Mouse (Mus musculus) spleen, adult 2 months (tissue): Measurements from ENCODE around the gene Smim22. TPM values are rescaled to one million over a fixed set of nuclear protein-coding genes. Genes with fewer than 3 reads are reported as not detected.
A peak's percentile ranks its signal among the peaks of the same experiment; 100 is the strongest.

Source experiments
- DNase-seq, 2 experiments: peaks; one replicate each; pipeline versions ENCODE4 v3.0.0 to v3.0.0-alpha.2; 2012 to 2021; ENCODE audit warnings: low spot score in 2 of 2, low read depth in 1 of 2
- H3K27ac ChIP-seq: fragments of 200-500 bp; 2 replicates; pipeline ENCODE4 v1.5.1; 2012; ENCODE audit warnings: low read length, inconsistent platforms; ENCODE audit not compliant: insufficient read depth
- H3K27me3 ChIP-seq: fragments of 200-500 bp; 2 replicates; pipeline ENCODE4 v1.6.1; 2012; ENCODE audit warnings: mild to moderate bottlenecking, moderate library complexity, low read length, inconsistent platforms; ENCODE audit not compliant: control insufficient read depth, insufficient read depth
- H3K36me3 ChIP-seq: fragments of 200-500 bp; 2 replicates; pipeline ENCODE4 v1.6.1; 2012; ENCODE audit warnings: mild to moderate bottlenecking, low read length, inconsistent platforms; ENCODE audit not compliant: control insufficient read depth, insufficient read depth
- H3K4me1 ChIP-seq: fragments of 200-500 bp; 2 replicates; pipeline ENCODE4 v1.6.1; 2011; ENCODE audit warnings: inconsistent platforms; ENCODE audit not compliant: control insufficient read depth, insufficient read depth, insufficient read length
- H3K4me3 ChIP-seq: fragments of 200-500 bp; 2 replicates; pipeline ENCODE4 v1.5.1; 2011; ENCODE audit warnings: mild to moderate bottlenecking, inconsistent platforms; ENCODE audit not compliant: insufficient read depth, insufficient read length; ENCODE audit errors: extremely low read depth
- CTCF ChIP-seq: fragments of 200-500 bp; IDR thresholded peaks from 2 replicates; pipeline ENCODE4 v1.5.1; 2011; ENCODE audit warnings: mild to moderate bottlenecking, inconsistent platforms; ENCODE audit not compliant: insufficient read depth, insufficient read length, insufficient replicate concordance; ENCODE audit errors: extremely low read depth
- POLR2A ChIP-seq: fragments of 200-500 bp; IDR thresholded peaks from 2 replicates; pipeline ENCODE4 v1.6.1; 2011; ENCODE audit warnings: low read depth, low read length, inconsistent platforms
- WGBS: fragments of 180-500 bp; shearing (Covaris S2); methylation state at CpG from one replicate; pipeline ENCODE4 v1.1.7; 2018; 5-methylcytosine and 5-hydroxymethylcytosine counted together
- polyA plus RNA-seq: library from polyadenylated mRNA; depleted of rRNA; stranded (reverse); fragments of >200 nt; gene quantifications from 2 replicates; pipeline ENCODE4 v1.2.3, GENCODE M21; 2012; rRNA removed

Smim22 gene
- 1.4 and 1.8 TPM in 2 replicates for polyA plus RNA-seq

- WGBS = 91% methylated on average over 5 of the region's 5 CpGs
- Histone ChIP-seq H3K4me3 (no peak within 1 kb of the TSS), H3K4me1 (peaks cover 8% of the 10 kb centered on the region; the same call in 1 of the 2 replicates), H3K27me3 (no peaks in the 10 kb centered on the region), H3K36me3 (peaks cover 2% of the 10 kb centered on the region; the same call in 1 of the 2 replicates), H3K27ac (no peak within 1 kb of the TSS)
- no peak for TF ChIP-seq CTCF
- TF ChIP-seq POLR2A = no peak
- no peak for DNase-seq
Measured at GRCm38 (mm10) chr16:5007067-5007466, at the start of gene Smim22. TSS of gene Smim22 (plus strand) at chr16:5007288.

GRCm38 (mm10) chr16:4957446-4957845, 49.6 kb upstream of the Smim22 start:
- peaks cover 26% of the 10 kb centered on the region for H3K36me3 ChIP-seq
- WGBS = 85% methylated on average over 3 of the region's 3 CpGs
- H3K4me1 ChIP-seq = peaks cover 4% of the 10 kb centered on the region; the same call in 1 of the 2 replicates
- TF ChIP-seq CTCF = no peak
- H3K4me3 ChIP-seq = no peak overlapping the region
- no peak for DNase-seq
- H3K27ac ChIP-seq = no peak overlapping the region
- no peaks in the 10 kb centered on the region for H3K27me3 ChIP-seq

GRCm38 (mm10) chr16:4960260-4960659, 46.8 kb upstream of the Smim22 start:
- Histone ChIP-seq H3K27me3 (no peaks in the 10 kb centered on the region), H3K27ac (no peak overlapping the region), H3K4me1 (peaks cover 11% of the 10 kb centered on the region; the same call in 1 of the 2 replicates), H3K36me3 (peaks cover 5% of the 10 kb centered on the region), H3K4me3 (no peak overlapping the region)
- 68% methylated on average over 8 of the region's 8 CpGs for WGBS
- no peak for TF ChIP-seq CTCF
- no peak for DNase-seq

GRCm38 (mm10) chr16:4963346-4963745, 43.7 kb upstream of the Smim22 start:
- Histone ChIP-seq H3K4me3 (peak overlapping the region; percentile 19), H3K27me3 (no peaks in the 10 kb centered on the region), H3K27ac (no peak overlapping the region), H3K4me1 (peaks cover 14% of the 10 kb centered on the region; the same call in 1 of the 2 replicates), H3K36me3 (no peaks in the 10 kb centered on the region)
- no peak for DNase-seq
- TF ChIP-seq CTCF (no peak), POLR2A (no peak)
- WGBS = 42% methylated on average over 9 of the region's 9 CpGs

- no peaks in the 10 kb centered on the region for H3K27me3 ChIP-seq
- TF ChIP-seq CTCF = 0 out of 2 replicates have a peak, but pooled peaks have one; percentile 0
- peak; percentile 13; the same call in 1 of the 2 replicates for TF ChIP-seq POLR2A
- H3K4me3 ChIP-seq = peak within 1 kb of the TSS; percentile 81
- H3K4me1 ChIP-seq = peaks cover 19% of the 10 kb centered on the region; the same call in 1 of the 2 replicates
- peak within 1 kb of the TSS; percentile 65 for H3K27ac ChIP-seq
- no peaks in the 10 kb centered on the region for H3K36me3 ChIP-seq
- DNase-seq = peak; percentile 78 to 96
- WGBS = under 1% methylated on average over 76 of the region's 76 CpGs
Measured at GRCm38 (mm10) chr16:4963797-4964709, 43.0 kb upstream of the Smim22 start, which contains the start of gene Anks3. TSS of gene Anks3 (minus strand) at chr16:4964205.

- DNase-seq = no peak
- no peak for TF ChIP-seq POLR2A
- no peak for TF ChIP-seq CTCF
- Histone ChIP-seq H3K27me3 (no peaks in the 10 kb centered on the region), H3K27ac (peak overlapping the region; percentile 65), H3K4me3 (peak overlapping the region; percentile 81), H3K36me3 (no peaks in the 10 kb centered on the region), H3K4me1 (peaks cover 26% of the 10 kb centered on the region; the same call in 1 of the 2 replicates)
- WGBS = 8% methylated on average over 13 of the region's 13 CpGs
Measured at GRCm38 (mm10) chr16:4964731-4965391, 42.2 kb upstream of the Smim22 start.
